Mouse (Mus musculus): ENCODE results near the gene Rpl13a.

GRCm38 (mm10) chr7:45128624-45129246, at the start of gene Rpl13a:
- TF ChIP-seq CTCF (IDR thresholded peaks at IDR 0.05; ENCODE audit: low read depth, low read length) (no peak), POLR2A (IDR thresholded peaks at IDR 0.05; ENCODE audit: borderline replicate concordance, low read depth, low read length) (no peak)

All from bone marrow macrophage, adult 2 months (primary cell).